Comparison of ENCODE assay signal across 13 mouse cellular contexts in the genomic region with DNA sequence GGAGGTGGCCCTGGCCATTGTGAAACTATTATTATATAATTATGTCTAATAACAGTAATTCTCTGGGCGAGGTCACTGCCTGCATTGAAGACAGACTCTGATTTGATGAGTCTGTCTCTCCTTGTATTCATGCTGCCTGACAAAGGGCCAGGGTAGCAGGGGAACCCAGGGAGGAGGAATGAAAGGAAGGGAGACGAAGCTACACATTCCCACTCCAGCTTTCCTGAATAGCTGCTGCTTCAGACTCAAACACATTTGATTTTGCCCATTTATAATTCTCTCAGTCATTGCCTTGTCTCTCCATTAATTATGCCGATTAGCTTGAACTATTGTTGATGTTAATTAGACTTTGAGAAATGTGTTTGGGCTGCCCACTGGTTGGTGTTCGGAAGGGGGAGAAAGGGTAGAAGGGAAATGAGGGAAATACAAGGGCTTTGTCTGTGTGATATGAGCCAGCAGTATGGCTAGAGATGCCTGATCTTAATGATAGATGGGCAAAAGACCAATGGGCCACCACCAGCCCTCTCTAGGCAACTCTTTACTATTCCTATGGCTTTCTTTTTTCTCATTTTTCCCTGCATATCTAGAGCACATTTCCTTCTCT.
"Had no signal": no experiment of that assay in that cellular context is flagged by ENCODE, and none has a peak within 500 bp of the region (broad histone marks: within the 10 kb centered on the region; RNA-seq: fewer than 3 reads in every experiment).

No protein-coding gene starts in this region.

- DNase-seq: kidney, postnatal 25 days; lung, embryonic 14.5 days; lung, postnatal 10 days; lung, postnatal 4 days; thymus, postnatal 14 days had no signal

- H3K4me3 ChIP-seq: left cerebral cortex, adult 2 months; limb, embryonic 15.5 days; liver, embryonic 12.5 days; megakaryocyte, embryonic 14.5 days; midbrain, embryonic 12.5 days; neural tube, embryonic 13.5 days had no signal

- H3K4me2 ChIP-seq: limb, embryonic 15.5 days; liver, embryonic 12.5 days; lung, embryonic 14.5 days; midbrain, embryonic 12.5 days; neural tube, embryonic 13.5 days had no signal

- H3K4me1 ChIP-seq: limb, embryonic 15.5 days; liver, embryonic 12.5 days; megakaryocyte, embryonic 14.5 days; midbrain, embryonic 12.5 days; neural tube, embryonic 13.5 days had no signal

- H3K9ac ChIP-seq: limb, embryonic 15.5 days; liver, embryonic 12.5 days; lung, embryonic 14.5 days; midbrain, embryonic 12.5 days; neural tube, embryonic 13.5 days had no signal

- H3K36me3 ChIP-seq: limb, embryonic 15.5 days; liver, embryonic 12.5 days; midbrain, embryonic 12.5 days; neural tube, embryonic 13.5 days had no signal

- ATAC-seq: liver, embryonic 12.5 days; midbrain, embryonic 16.5 days had no signal

- H3K9me3 ChIP-seq: limb, embryonic 15.5 days; liver, embryonic 12.5 days; megakaryocyte, embryonic 14.5 days; midbrain, embryonic 12.5 days; neural tube, embryonic 13.5 days had no signal

- H3K27ac ChIP-seq: left cerebral cortex, adult 2 months; limb, embryonic 15.5 days; liver, embryonic 12.5 days; midbrain, embryonic 12.5 days; neural tube, embryonic 13.5 days; stomach, postnatal 0 days had no signal

- H3K27me3 ChIP-seq: limb, embryonic 15.5 days; liver, embryonic 12.5 days; megakaryocyte, embryonic 14.5 days; midbrain, embryonic 12.5 days; neural tube, embryonic 13.5 days had no signal
